Mouse (Mus musculus): ENCODE results near the gene Katnal1. TPM values are rescaled to one million over a fixed set of nuclear protein-coding genes. Genes with fewer than 3 reads are reported as not detected.
A peak's percentile ranks its signal among the peaks of the same experiment; 100 is the strongest.

The Katnal1 gene
- total RNA-seq (2021): 1 to 10 TPM; 4.5 to 6.0 TPM
- long read RNA-seq, experiment 1, partial matches to known transcripts: 0 of 3 reads
- long read RNA-seq, experiment 1, other reads (novel, unspliced or antisense): 3 of 3 reads
- long read RNA-seq, experiment 2, full-length matches to known transcripts: 2 of 4 reads
- long read RNA-seq, experiment 2, partial matches to known transcripts: 0 of 4 reads
- long read RNA-seq, experiment 2, other reads (novel, unspliced or antisense): 2 of 4 reads

GRCm38 (mm10) chr5:148929116-148929449 lies at the start of gene Katnal1:
Gene Katnal1, minus strand, starts transcription at chr5:148929320.
- no peak for DNase-seq (ENCODE audit: low spot score)

- no peak for DNase-seq (ENCODE audit: low spot score)
Observed at GRCm38 (mm10) chr5:148978458-148979165, 49.5 kb upstream of the Katnal1 start.

GRCm38 (mm10) chr5:148977698-148978457 lies 48.8 kb upstream of the Katnal1 start:
- DNase-seq (ENCODE audit: low spot score): no peak

- DNase-seq (ENCODE audit: low spot score): no peak
Observed at GRCm38 (mm10) chr5:148976876-148977275, 47.8 kb upstream of the Katnal1 start.

GRCm38 (mm10) chr5:148975035-148975434 lies 45.9 kb upstream of the Katnal1 start:
- DNase-seq (ENCODE audit: low spot score): no peak

- no peak for DNase-seq (ENCODE audit: low spot score)
Observed at GRCm38 (mm10) chr5:148973019-148973668, 44.0 kb upstream of the Katnal1 start.

- DNase-seq (ENCODE audit: low spot score): no peak
Observed at GRCm38 (mm10) chr5:148972167-148972566, 43.0 kb upstream of the Katnal1 start.

- DNase-seq (ENCODE audit: low spot score): peak; percentile 26
Observed at GRCm38 (mm10) chr5:148969648-148970047, 40.5 kb upstream of the Katnal1 start.

- no peak for DNase-seq (ENCODE audit: low spot score)
Observed at GRCm38 (mm10) chr5:148968958-148969576, 39.9 kb upstream of the Katnal1 start.

GRCm38 (mm10) chr5:148968179-148968578 lies 39.1 kb upstream of the Katnal1 start:
- no peak for DNase-seq (ENCODE audit: low spot score)

- DNase-seq (ENCODE audit: low spot score): no peak
Observed at GRCm38 (mm10) chr5:148966395-148966794, 37.3 kb upstream of the Katnal1 start.

- peak; percentile 58 for DNase-seq (ENCODE audit: low spot score)
Observed at GRCm38 (mm10) chr5:148965691-148966333, 36.7 kb upstream of the Katnal1 start.

- no peak for DNase-seq (ENCODE audit: low spot score)
Observed at GRCm38 (mm10) chr5:148965089-148965591, 36.0 kb upstream of the Katnal1 start.

GRCm38 (mm10) chr5:148964251-148964650 lies 35.1 kb upstream of the Katnal1 start:
- DNase-seq (ENCODE audit: low spot score): no peak

- DNase-seq (ENCODE audit: low spot score): no peak
Observed at GRCm38 (mm10) chr5:148960211-148960610, 31.1 kb upstream of the Katnal1 start.

GRCm38 (mm10) chr5:148959068-148959990 lies 30.2 kb upstream of the Katnal1 start:
- peak; percentile 44 for DNase-seq (ENCODE audit: low spot score)

- DNase-seq (ENCODE audit: low spot score): no peak
Observed at GRCm38 (mm10) chr5:148958355-148958754, 29.2 kb upstream of the Katnal1 start.

- DNase-seq (ENCODE audit: low spot score): no peak
Observed at GRCm38 (mm10) chr5:148956898-148957535, 27.9 kb upstream of the Katnal1 start.

GRCm38 (mm10) chr5:148956091-148956490 lies 27.0 kb upstream of the Katnal1 start:
- DNase-seq (ENCODE audit: low spot score): no peak

Measured in gastrocnemius, adult 18-20 months (tissue).